Comparison of ENCODE assay signal across 18 mouse cellular contexts in the genomic region with DNA sequence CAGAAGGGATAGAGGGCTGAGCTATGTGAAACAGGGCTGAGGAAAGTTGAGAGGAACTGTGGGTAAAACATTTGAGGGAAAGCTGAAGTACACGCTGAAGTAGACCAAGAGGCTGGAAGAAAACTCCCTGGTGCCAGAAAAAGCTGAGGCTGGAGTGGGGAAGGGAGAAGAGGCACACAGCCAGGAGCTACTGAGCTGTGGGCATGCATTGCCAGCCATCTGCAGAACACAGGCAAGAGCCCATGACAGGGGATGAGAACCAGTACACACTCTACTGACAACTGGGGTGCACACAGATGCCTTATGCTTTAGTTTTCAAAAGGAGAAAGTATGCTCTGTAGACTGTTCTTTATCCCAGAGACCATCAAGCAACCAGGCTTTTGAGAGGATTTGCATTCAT. TPM values are rescaled to one million over a fixed set of nuclear protein-coding genes. Genes with fewer than 3 reads are reported as not detected.
DNase-seq lines count a peak whose midpoint lies in the region; ATAC-seq and TF ChIP-seq lines count a peak whose summit lies in the region.
"Had no signal": no experiment of that assay in that cellular context is flagged by ENCODE, and none has a peak within 500 bp of the region (broad histone marks: within the 10 kb centered on the region; RNA-seq: fewer than 3 reads in every experiment).

No protein-coding gene starts in this region.

- no peak overlapping the region for H3K4me2 ChIP-seq in forebrain, embryonic 14.5 days (ENCODE audit: low read length)
- H3K4me2 ChIP-seq in forebrain, embryonic 11.5 days (ENCODE audit: low read depth, low read length, severe bottlenecking) = no peak overlapping the region
- H3K4me2 ChIP-seq in midbrain, embryonic 13.5 days (replicated peaks) = no peak overlapping the region
- H3K4me2 ChIP-seq: embryonic facial prominence, embryonic 13.5 days had no signal

- TF ChIP-seq CTCF in lung, adult 2 months (IDR thresholded peaks at IDR 0.05; ENCODE audit: insufficient read depth, low read length) = no peak

- no peak overlapping the region for H3K9ac ChIP-seq in forebrain, embryonic 14.5 days (ENCODE audit: low read length)
- H3K9ac ChIP-seq in forebrain, embryonic 11.5 days (ENCODE audit: low read length) = no peak overlapping the region
- H3K9ac ChIP-seq in midbrain, embryonic 13.5 days (replicated peaks) = no peak overlapping the region
- H3K9ac ChIP-seq: embryonic facial prominence, embryonic 13.5 days had no signal

- no peaks in the 10 kb centered on the region for H3K9me3 ChIP-seq in forebrain, embryonic 14.5 days (replicated peaks; ENCODE audit: control insufficient read depth, low read length)
- no peaks in the 10 kb centered on the region for H3K9me3 ChIP-seq in forebrain, embryonic 11.5 days (ENCODE audit: control insufficient read depth, low read length)
- no peaks in the 10 kb centered on the region for H3K9me3 ChIP-seq in midbrain, embryonic 13.5 days
- H3K9me3 ChIP-seq: embryonic facial prominence, embryonic 13.5 days had no signal

- no peaks in the 10 kb centered on the region for H3K27me3 ChIP-seq in forebrain, embryonic 14.5 days (replicated peaks; ENCODE audit: control insufficient read depth, insufficient read depth, low read length)
- H3K27me3 ChIP-seq in forebrain, embryonic 11.5 days (ENCODE audit: control insufficient read depth, insufficient read depth, low read length) = no peaks in the 10 kb centered on the region
- H3K27me3 ChIP-seq in midbrain, embryonic 13.5 days = no peaks in the 10 kb centered on the region
- H3K27me3 ChIP-seq: embryonic facial prominence, embryonic 13.5 days had no signal

- no peak for ATAC-seq in forebrain, embryonic 14.5 days
- no peak for ATAC-seq in forebrain, embryonic 11.5 days (replicated peaks; ENCODE audit: low FRiP score)
- ATAC-seq in midbrain, embryonic 13.5 days = no peak
- no peak for ATAC-seq in megakaryocyte-erythroid progenitor cell, adult 5-6 weeks (replicated peaks; ENCODE audit: low FRiP score, low TSS enrichment, poor library complexity, severe bottlenecking)
- ATAC-seq: hindbrain, postnatal 0 days had no signal

- H3K36me3 ChIP-seq in forebrain, embryonic 14.5 days (ENCODE audit: control insufficient read depth, insufficient read depth, low read length) = no peaks in the 10 kb centered on the region
- no peaks in the 10 kb centered on the region for H3K36me3 ChIP-seq in forebrain, embryonic 11.5 days (ENCODE audit: control insufficient read depth, insufficient read depth, low read length)
- no peaks in the 10 kb centered on the region for H3K36me3 ChIP-seq in midbrain, embryonic 13.5 days
- H3K36me3 ChIP-seq: embryonic facial prominence, embryonic 13.5 days had no signal

- H3K4me1 ChIP-seq in forebrain, embryonic 14.5 days (ENCODE audit: control insufficient read depth, insufficient read depth, low read length) = no peaks in the 10 kb centered on the region
- no peaks in the 10 kb centered on the region for H3K4me1 ChIP-seq in forebrain, embryonic 11.5 days (replicated peaks; ENCODE audit: control insufficient read depth, insufficient read depth, low read length)
- H3K4me1 ChIP-seq in midbrain, embryonic 13.5 days (replicated peaks) = no peaks in the 10 kb centered on the region
- H3K4me1 ChIP-seq in lung, adult 2 months (ENCODE audit: control insufficient read depth, insufficient read depth, low read length) = no peaks in the 10 kb centered on the region
- H3K4me1 ChIP-seq: embryonic facial prominence, embryonic 13.5 days had no signal

- no peak for TF ChIP-seq POLR2A in lung, adult 2 months (IDR thresholded peaks at IDR 0.05; ENCODE audit: borderline replicate concordance, extremely low read depth, low read depth, low read length)

- H3K27ac ChIP-seq in forebrain, embryonic 14.5 days (ENCODE audit: low read depth, low read length) = no peak overlapping the region
- H3K27ac ChIP-seq in forebrain, embryonic 11.5 days (ENCODE audit: low read depth, low read length) = no peak overlapping the region
- H3K27ac ChIP-seq in midbrain, embryonic 13.5 days = no peak overlapping the region
- H3K27ac ChIP-seq: embryonic facial prominence, embryonic 13.5 days; gastrocnemius, adult 2 months; hindbrain, postnatal 0 days had no signal

- H3K4me3 ChIP-seq in forebrain, embryonic 14.5 days (ENCODE audit: low read depth, low read length) = no peak overlapping the region
- no peak overlapping the region for H3K4me3 ChIP-seq in forebrain, embryonic 11.5 days (ENCODE audit: low read depth, low read length)
- H3K4me3 ChIP-seq in midbrain, embryonic 13.5 days (replicated peaks) = no peak overlapping the region
- no peak overlapping the region for H3K4me3 ChIP-seq in lung, adult 2 months (replicated peaks; ENCODE audit: extremely low read depth, low read depth, low read length)
- H3K4me3 ChIP-seq: embryonic facial prominence, embryonic 13.5 days; gastrocnemius, adult 2 months had no signal

- DNase-seq in forebrain, embryonic 14.5 days (ENCODE audit: low spot score) = peak; percentile 23
- no peak for DNase-seq in forebrain, embryonic 11.5 days (ENCODE audit: low spot score)
- peak; percentile 75 for DNase-seq in brain, adult 2 months (ENCODE audit: low read depth, low spot score)
- peak; percentile 30 to 47 for DNase-seq in layer of hippocampus, adult 8-10 months (ENCODE audit: low spot score in 2 of 2)
- peak; percentile 65 for DNase-seq in right cerebral cortex, adult 18-20 months
- DNase-seq in lung, adult 2 months = no peak
- DNase-seq: adrenal gland, adult 2 months; cerebellum, adult 18-20 months; gastrocnemius, adult 2 months; heart, adult 18-20 months; kidney, adult 11 months; kidney, postnatal 14 days; lung, adult 18-20 months; thymus, postnatal 14 days had no signal

- WGBS in forebrain, embryonic 14.5 days = 85% methylated on average over 1 of the region's 1 CpGs
- WGBS in forebrain, embryonic 11.5 days = 92% methylated on average over 1 of the region's 1 CpGs
- WGBS in midbrain, embryonic 13.5 days = 92% methylated on average over 1 of the region's 1 CpGs
- 73% methylated on average over 1 of the region's 1 CpGs for WGBS in lung, adult 2 months

RNA-seq across cellular contexts. Expression of a gene that starts 43.4 kb away (rescaled TPM):
- 180 and 181 TPM in 2 replicates for polyA plus RNA-seq in forebrain, embryonic 14.5 days (2014; fragmentation: Nextera tagmentation; extraction: Ambion mirVana)
- 163 and 180 TPM in 2 replicates for polyA plus RNA-seq in forebrain, embryonic 11.5 days (2014; fragmentation: Nextera tagmentation; extraction: Ambion mirVana)
- total RNA-seq in layer of hippocampus, adult 8-10 months (2022) = 10 to 100 TPM; 54.9 to 59.6 (median 56.3) TPM
- polyA plus RNA-seq in midbrain, embryonic 13.5 days (2015; fragmentation: Nextera tagmentation; extraction: Ambion mirVana) = 175 and 177 TPM in 2 replicates
- 45.9 and 49.2 TPM in 2 replicates for total RNA-seq in megakaryocyte-erythroid progenitor cell, adult 5-6 weeks (2014; fragmentation: Nextera tagmentation)
- total RNA-seq in megakaryocyte-erythroid progenitor cell, adult 5-6 weeks (2017) = 58.6 and 103 TPM in 2 replicates
- polyA plus RNA-seq in lung, adult 2 months (2012; rRNA removed) = 23.8 and 31.6 TPM in 2 replicates

Comparison
In these comparisons a context has a peak if more than half of its experiments do, and no peak if none do; other contexts are left out.
1. DNase-seq: peak in forebrain, embryonic 14.5 days (single experiment), brain, adult 2 months (single experiment), layer of hippocampus, adult 8-10 months (2 of 2) and right cerebral cortex, adult 18-20 months (single experiment); none in forebrain, embryonic 11.5 days (single experiment) and lung, adult 2 months (single experiment).